Mouse (Mus musculus) cerebellum, adult 8-10 months (tissue): ENCODE results near the gene Cyp4f13.

ENCODE experiments used
- DNase-seq: peaks from one replicate; pipeline ENCODE4 v3.0.0; 2022

Gene Cyp4f13

GRCm38 (mm10) chr17:32904414-32904813 lies 42.8 kb downstream of the Cyp4f13 start:
- no peak for DNase-seq

- no peak for DNase-seq
Measured at GRCm38 (mm10) chr17:32901751-32902525, 45.3 kb downstream of the Cyp4f13 start.

GRCm38 (mm10) chr17:32895421-32895820 lies 51.8 kb downstream of the Cyp4f13 start:
- DNase-seq: no peak

- no peak for DNase-seq
Measured at GRCm38 (mm10) chr17:32893901-32894300, 53.3 kb downstream of the Cyp4f13 start.

DNA sequence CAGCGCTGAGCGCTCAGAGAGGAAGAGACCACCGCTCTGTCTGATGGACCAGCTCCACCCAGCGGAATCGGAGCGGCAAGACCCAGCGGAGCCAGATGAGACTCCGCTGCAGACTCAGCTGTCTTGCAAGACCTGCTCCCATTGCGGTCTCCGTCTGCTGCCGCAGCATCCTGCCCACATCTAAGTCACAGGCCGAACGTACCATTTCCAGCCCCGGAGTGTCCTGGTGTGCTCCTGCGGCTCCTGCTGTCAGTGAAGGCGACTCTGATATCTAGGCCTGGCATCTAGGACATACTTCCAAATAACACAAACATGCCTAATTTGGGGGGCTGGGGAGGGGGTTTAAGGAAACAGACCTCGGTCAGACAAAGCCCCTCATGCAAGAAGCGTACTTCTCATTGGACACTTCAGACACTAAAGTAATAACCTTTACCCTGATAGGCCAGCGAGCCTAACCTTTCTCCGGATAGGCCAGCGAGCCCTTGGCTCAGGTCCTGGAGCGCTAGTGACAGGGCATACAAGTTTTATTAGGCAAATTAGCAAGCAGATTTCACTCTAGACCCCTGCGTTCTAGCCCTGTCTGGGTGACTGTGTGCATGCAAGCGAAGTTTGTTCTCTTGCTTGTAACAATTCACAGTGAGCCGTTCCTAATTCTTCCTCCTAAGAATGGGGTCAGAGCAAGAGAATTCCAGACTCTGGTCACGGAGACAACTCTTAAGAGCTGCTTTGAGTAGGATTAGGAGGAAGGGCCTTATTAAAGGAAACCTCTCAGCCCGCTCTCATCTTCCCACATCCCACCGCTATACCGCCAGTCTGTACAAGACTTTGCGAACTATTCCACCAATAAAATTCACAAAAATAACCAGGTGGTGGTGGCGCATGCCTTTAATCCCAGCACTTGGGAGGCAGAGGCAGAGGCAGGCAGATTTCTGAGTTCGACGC lies 55.7 kb downstream of the Cyp4f13 start, which contains the start of gene Zfp870:
Gene Zfp870, minus strand, starts transcription at position 404 of the 942 bp plus-strand sequence.
- DNase-seq: peak; percentile 80

- DNase-seq: no peak
Measured at GRCm38 (mm10) chr17:32890852-32891238, 56.4 kb downstream of the Cyp4f13 start.

DNA sequence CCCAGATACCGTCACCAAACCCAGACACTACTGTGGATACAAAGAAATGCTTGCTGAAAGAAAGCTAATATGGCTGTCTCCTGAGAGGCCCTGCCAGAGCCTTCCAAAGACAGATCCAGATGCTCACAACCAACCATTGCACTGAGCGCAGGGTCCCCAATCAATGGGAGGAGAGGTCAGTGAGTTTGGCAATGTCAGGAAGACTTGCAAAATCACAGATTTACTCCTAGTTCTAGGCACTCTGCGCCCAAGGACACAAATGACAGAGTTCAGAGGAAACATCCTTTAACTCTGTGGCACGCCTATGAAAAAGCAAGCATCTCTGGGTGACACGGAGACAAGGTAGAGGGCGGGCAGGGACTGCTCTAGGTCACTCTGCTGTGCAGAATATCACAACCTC lies 57.6 kb downstream of the Cyp4f13 start:
- no peak for DNase-seq

DNA sequence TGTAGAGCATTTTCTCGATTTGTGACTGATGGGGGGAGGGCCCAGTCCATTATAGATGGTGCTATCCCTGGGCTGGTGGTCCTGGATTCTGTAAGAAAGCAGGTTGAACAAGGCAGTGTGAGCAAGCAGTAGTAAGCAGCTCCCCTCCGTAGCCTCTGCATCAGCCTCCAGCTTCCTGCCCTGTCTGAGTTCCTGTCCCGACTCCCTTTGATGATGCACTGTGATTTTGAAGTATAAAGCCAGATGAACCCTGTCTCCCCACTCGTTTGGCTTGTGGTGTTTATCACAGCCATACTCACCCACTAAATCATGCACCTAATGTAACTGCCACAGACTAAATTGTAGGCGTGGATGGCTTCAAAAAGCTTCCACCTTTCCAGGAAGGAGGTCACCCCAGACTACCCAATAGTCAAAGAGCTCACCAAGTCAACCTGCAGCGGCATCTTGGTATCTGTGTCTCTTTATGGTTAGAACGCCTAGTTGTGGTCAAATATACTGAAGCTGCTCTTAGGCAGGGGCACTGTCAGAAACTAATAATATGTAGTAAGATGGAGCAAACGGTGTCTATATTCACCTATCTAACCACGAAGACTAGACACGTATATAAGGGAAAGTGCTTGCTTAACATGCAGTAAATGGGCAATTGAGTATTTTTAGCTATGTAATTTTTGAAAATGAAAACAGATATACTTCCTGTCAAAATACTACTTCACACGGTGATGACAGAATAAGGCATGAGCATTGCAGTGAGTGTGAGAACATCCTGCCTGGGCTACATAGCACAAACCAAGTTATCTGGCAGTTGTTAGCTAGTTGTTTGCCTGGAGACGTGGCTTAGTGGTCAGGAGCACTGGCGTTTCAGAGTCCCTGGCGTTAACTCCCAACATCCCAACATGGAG lies 66.6 kb downstream of the Cyp4f13 start:
- DNase-seq: no peak

DNA sequence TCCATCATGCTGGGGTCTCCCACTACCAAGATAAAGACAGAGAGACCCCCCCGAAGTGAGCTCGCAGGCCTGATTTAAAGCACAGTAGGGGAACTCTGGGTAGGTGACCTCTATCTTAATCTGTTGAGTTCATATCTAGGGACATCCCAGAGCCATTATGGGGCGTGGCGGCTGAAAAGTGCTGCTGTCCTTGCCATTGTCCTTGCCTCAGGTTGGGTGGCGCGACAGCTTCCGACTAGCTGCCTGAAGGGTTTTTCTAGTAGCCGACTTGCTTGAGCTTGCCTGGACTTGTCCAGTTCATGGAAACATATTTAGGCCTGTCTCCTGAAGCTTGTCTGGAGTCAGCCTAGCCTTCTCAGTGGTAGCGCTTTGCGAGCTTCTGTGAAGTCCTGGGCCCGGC lies 68.4 kb downstream of the Cyp4f13 start:
- no peak for DNase-seq

DNA sequence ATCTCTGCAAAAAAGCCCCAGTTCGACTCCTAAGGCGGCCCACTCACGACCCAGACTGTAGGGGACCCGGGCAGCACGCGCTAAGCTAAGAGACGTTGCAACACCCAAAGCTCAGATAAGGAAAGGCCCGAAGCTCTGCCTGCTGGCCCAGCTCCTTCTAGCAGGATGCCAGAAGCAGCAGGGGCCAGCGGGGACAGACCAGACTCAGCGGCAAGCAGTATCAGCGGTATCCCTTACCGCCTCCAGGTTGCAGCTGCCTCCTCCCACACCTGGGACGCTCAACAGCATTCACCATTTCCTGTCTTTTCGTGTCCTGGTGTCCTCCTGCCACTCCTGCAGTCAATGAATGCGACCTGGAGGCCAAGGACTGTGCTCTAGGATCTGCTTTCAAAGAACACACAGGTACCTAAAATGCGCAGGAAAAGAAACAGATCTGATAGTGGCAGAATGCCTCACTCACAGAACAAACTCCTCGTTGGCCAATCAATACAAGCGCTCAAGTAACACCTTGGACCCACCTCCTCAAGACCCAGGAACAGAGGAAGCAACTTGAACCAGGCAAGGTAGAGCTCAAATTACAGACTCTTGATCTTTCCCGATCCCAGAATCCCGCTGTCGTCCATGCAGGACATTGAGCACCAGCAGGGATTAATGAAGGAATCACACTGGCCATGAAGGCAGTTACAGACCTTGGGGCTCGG lies 69.6 kb downstream of the Cyp4f13 start:
- no peak for DNase-seq
